Mouse (Mus musculus): ENCODE measurements at regions not wholly inside any gene's neighbourhood (a gene's known extent, or its start where the extent isn't known, plus 50 kb on each side); places are given as distances from the start of the nearest gene placed in this dataset.
"Not testable (repeated sequence)": the region's sequence is repeated elsewhere in the genome, so short reads cannot be mapped to it uniquely, and the experiment has no call there.

DNA sequence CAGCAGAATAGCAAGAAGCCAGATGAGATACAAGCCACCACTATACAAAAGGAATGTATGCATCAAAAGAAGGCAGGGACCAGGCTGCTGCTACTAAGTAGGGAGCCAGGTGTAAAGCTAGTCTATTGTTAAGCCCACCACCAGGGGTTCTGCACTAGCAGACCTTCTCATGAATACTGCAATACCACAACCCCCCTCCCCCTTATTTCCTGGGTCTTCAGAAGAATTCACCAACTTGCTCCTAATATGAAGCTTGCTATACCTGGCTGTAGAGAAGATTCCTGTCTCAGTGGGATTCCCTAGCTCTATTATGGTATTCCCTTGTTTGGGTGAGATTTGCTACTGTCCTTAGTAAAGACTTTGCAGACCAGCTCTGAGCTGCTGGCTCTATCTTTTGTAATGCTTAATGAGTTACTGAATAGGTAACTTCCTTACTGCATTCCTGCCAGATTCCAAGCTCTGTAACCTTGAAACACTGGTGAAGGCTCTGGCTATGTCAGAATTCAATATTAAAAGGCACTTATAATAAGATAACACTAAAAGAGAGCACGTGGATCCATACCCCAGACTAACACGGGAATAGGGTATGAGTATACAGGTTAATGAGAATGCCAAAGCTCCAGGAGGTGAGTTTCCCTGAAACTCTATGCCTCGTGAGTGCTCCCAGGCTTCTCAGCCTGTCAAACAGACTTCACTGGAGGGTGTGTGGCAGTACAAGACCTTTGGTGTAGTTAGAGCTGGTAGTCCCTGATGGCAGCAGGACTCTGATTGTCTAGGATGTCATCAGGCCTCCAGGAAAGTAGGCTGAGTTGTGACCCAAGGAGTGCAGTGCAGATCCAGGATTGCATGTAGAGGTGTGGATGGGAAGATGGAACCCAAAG lies 455.5 kb downstream of the Plxdc2 start:
- not testable (repeated sequence) for H3K36me3 ChIP-seq (ENCODE audit: control insufficient read depth, insufficient read depth, low read length); H3K27me3 ChIP-seq (replicated peaks; ENCODE audit: control insufficient read depth, insufficient read depth, low read length); H3K4me1 ChIP-seq (replicated peaks; ENCODE audit: control insufficient read depth, insufficient read depth, low read length); H3K4me3 ChIP-seq (ENCODE audit: low read depth, low read length); DNase-seq (ENCODE audit: low spot score); ATAC-seq (replicated peaks; ENCODE audit: low FRiP score, low TSS enrichment, low read depth); H3K4me2 ChIP-seq (ENCODE audit: low read length); H3K9ac ChIP-seq (ENCODE audit: low read length); H3K9me3 ChIP-seq (ENCODE audit: control insufficient read depth, low read length); H3K27ac ChIP-seq (ENCODE audit: low read depth)
- WGBS: 77% methylated on average over 3 of the region's 3 CpGs

DNA sequence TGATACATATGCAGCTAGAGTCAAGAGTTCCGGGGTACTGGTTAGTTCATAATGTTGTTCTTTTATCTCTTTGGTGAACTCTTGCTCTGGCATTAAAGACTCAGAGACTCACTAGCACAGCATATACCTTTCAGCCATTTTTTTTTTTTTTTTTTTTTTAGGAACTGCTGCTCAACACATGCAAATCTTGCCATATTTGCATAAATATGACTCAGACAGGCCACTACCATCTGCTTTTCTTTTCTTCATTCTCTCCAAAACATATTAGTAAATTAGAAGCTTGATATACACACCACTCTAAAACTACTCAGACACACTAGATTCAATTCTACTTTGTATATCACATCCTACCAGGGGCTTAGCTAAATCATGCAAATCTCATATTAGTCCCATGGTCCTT lies 464.3 kb downstream of the Plxdc2 start:
- Histone ChIP-seq H3K4me2 (ENCODE audit: low read length) (no peak overlapping the region), H3K4me1 (replicated peaks; ENCODE audit: control insufficient read depth, insufficient read depth, low read length) (no peaks in the 10 kb centered on the region), H3K4me3 (ENCODE audit: low read depth, low read length) (no peak overlapping the region), H3K9me3 (ENCODE audit: control insufficient read depth, low read length) (no peaks in the 10 kb centered on the region), H3K27me3 (replicated peaks; ENCODE audit: control insufficient read depth, insufficient read depth, low read length) (no peaks in the 10 kb centered on the region), H3K9ac (ENCODE audit: low read length) (no peak overlapping the region), H3K27ac (ENCODE audit: low read depth) (no peak overlapping the region), H3K36me3 (ENCODE audit: control insufficient read depth, insufficient read depth, low read length) (no peaks in the 10 kb centered on the region)
- DNase-seq (ENCODE audit: low spot score) (no peak), ATAC-seq (replicated peaks; ENCODE audit: low FRiP score, low TSS enrichment, low read depth) (no peak)
- WGBS: 90% methylated on average over 1 of the region's 1 CpGs

DNA sequence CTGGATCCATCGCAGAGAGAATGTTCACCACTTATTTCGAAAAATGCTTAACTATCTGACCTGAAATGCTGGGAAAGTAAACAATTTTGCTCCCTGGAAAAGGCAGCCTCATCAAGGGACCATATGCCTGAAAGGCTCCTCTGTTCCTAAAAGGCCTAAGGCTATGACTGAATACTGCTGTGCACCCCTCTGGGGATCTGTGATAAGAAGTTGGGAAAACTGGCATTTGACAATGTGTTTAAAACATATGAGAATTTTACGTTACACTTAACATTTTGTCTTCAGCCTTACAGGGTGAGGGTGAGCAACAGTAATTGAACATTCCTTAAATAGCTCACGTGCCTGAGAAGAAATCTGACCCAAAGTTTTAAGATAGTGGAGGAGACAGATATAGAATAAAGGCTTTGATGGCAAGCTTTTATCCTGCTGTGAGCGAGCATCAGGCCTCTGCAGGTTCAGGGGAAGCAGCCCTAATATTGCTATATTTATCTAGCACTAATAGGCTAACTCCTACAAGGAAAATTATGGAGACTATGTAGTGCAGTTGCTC lies 468.7 kb downstream of the Plxdc2 start:
- Histone ChIP-seq H3K36me3 (ENCODE audit: control insufficient read depth, insufficient read depth, low read length) (no peaks in the 10 kb centered on the region), H3K27me3 (replicated peaks; ENCODE audit: control insufficient read depth, insufficient read depth, low read length) (no peaks in the 10 kb centered on the region), H3K4me1 (replicated peaks; ENCODE audit: control insufficient read depth, insufficient read depth, low read length) (no peaks in the 10 kb centered on the region), H3K9ac (ENCODE audit: low read length) (no peak overlapping the region), H3K9me3 (ENCODE audit: control insufficient read depth, low read length) (no peaks in the 10 kb centered on the region), H3K27ac (ENCODE audit: low read depth) (no peak overlapping the region), H3K4me3 (ENCODE audit: low read depth, low read length) (no peak overlapping the region), H3K4me2 (ENCODE audit: low read length) (no peak overlapping the region)
- 43% methylated on average over 5 of the region's 5 CpGs for WGBS
- ATAC-seq (replicated peaks; ENCODE audit: low FRiP score, low TSS enrichment, low read depth): no peak
- no peak for DNase-seq (ENCODE audit: low spot score)

DNA sequence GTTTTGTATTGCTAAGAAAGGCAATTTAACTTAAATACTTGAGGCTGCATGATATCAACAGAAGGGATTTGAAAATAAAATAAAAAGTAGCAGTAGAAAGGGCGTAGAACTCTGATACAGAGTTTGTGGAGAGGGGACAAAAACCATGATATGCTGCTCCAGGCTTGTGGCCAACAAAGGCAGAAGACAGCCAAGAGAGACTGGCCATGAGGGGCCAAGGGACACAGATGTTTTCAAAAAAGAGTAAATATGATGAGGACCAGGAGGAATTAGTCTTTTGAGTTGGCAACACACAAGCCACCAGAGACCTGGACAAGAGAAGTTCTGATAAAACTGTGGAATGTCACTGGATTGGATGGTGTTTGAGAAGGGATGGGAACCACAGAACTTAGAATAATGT lies 471.2 kb downstream of the Plxdc2 start:
- Histone ChIP-seq H3K9ac (ENCODE audit: low read length) (no peak overlapping the region), H3K9me3 (ENCODE audit: control insufficient read depth, low read length) (no peaks in the 10 kb centered on the region), H3K4me2 (ENCODE audit: low read length) (no peak overlapping the region), H3K27me3 (replicated peaks; ENCODE audit: control insufficient read depth, insufficient read depth, low read length) (no peaks in the 10 kb centered on the region), H3K36me3 (ENCODE audit: control insufficient read depth, insufficient read depth, low read length) (no peaks in the 10 kb centered on the region), H3K4me3 (ENCODE audit: low read depth, low read length) (no peak overlapping the region), H3K27ac (ENCODE audit: low read depth) (no peak overlapping the region), H3K4me1 (replicated peaks; ENCODE audit: control insufficient read depth, insufficient read depth, low read length) (no peaks in the 10 kb centered on the region)
- 77% methylated on average over 1 of the region's 1 CpGs for WGBS
- ATAC-seq (replicated peaks; ENCODE audit: low FRiP score, low TSS enrichment, low read depth) (no peak), DNase-seq (ENCODE audit: low spot score) (no peak)

DNA sequence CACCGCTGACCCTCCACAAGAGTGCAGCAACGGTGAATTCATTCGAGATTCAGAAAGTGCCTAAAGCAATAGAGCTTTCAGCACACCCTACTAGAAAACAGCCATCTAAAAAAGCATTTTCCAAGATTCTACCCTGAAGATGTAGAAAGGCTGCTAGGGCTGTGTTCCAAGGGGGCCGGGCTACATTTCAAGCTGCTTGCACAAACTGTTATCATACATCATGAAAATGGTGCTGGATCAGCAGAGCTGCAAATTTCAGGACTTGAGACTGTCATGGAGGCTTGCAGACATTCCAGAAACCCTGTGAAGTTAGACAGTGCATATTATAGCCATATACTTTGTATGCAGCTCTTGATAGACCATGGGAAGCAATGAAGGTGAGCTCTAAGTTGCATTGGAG lies 479.9 kb downstream of the Plxdc2 start:
- Histone ChIP-seq H3K4me2 (ENCODE audit: low read length) (no peak overlapping the region), H3K9ac (ENCODE audit: low read length) (no peak overlapping the region), H3K27ac (ENCODE audit: low read depth) (no peak overlapping the region), H3K9me3 (ENCODE audit: control insufficient read depth, low read length) (no peaks in the 10 kb centered on the region), H3K36me3 (ENCODE audit: control insufficient read depth, insufficient read depth, low read length) (no peaks in the 10 kb centered on the region), H3K27me3 (replicated peaks; ENCODE audit: control insufficient read depth, insufficient read depth, low read length) (no peaks in the 10 kb centered on the region), H3K4me1 (replicated peaks; ENCODE audit: control insufficient read depth, insufficient read depth, low read length) (no peaks in the 10 kb centered on the region), H3K4me3 (ENCODE audit: low read depth, low read length) (no peak overlapping the region)
- ATAC-seq (replicated peaks; ENCODE audit: low FRiP score, low TSS enrichment, low read depth) (no peak), DNase-seq (ENCODE audit: low spot score) (no peak)
- WGBS: 74% methylated on average over 4 of the region's 4 CpGs

DNA sequence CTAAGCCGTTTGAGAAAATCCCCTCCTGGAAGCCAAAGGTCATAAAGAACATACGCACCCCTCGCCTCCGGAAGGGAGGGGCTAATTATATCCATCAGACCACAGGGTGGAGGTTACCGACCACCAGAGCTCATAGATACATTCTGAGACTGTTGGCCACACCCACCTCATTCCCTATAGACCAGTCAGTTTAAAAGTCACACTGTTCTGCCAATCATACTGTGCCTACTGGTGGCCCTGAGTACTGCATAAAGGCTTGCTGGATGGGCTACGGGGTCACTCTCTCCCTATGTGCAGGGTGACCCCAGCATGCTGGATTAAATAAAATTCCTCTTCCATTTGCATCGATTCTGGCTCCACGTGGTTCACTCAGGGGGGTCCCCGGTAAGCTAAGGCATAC lies 482.6 kb downstream of the Plxdc2 start:
- ATAC-seq (replicated peaks; ENCODE audit: low FRiP score, low TSS enrichment, low read depth): no peak
- H3K4me3 ChIP-seq (ENCODE audit: low read depth, low read length): no peak overlapping the region
- no peak overlapping the region for H3K9ac ChIP-seq (ENCODE audit: low read length)
- H3K27ac ChIP-seq (ENCODE audit: low read depth): no peak overlapping the region
- DNase-seq (ENCODE audit: low spot score): no peak
- H3K27me3 ChIP-seq (replicated peaks; ENCODE audit: control insufficient read depth, insufficient read depth, low read length): no peaks in the 10 kb centered on the region
- 84% methylated on average over 9 of the region's 9 CpGs for WGBS
- no peaks in the 10 kb centered on the region for H3K9me3 ChIP-seq (ENCODE audit: control insufficient read depth, low read length)
- no peaks in the 10 kb centered on the region for H3K4me1 ChIP-seq (replicated peaks; ENCODE audit: control insufficient read depth, insufficient read depth, low read length)
- H3K36me3 ChIP-seq (ENCODE audit: control insufficient read depth, insufficient read depth, low read length): no peaks in the 10 kb centered on the region
- H3K4me2 ChIP-seq (ENCODE audit: low read length): no peak overlapping the region

DNA sequence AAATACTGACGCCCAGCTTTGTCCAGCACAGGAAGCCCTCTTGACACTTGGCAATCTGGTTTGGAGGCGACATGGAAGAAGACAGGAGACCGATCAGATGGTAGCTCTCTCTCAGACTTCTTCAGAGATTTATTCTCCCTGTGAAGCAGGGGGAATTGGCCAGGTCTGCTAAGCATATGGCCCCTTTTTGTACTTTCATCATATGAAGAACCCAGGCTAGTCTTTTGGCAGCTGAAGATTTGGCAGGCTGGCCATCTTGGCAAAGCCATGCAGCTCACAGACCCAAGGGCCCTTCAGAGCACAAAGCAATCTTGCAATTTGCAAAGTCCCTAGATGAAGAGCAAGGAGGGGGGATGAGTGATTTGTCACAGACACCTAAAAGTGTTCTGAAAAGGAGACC lies 493.8 kb downstream of the Plxdc2 start:
- ATAC-seq (replicated peaks; ENCODE audit: low FRiP score, low TSS enrichment, low read depth) (no peak), DNase-seq (ENCODE audit: low spot score) (no peak)
- Histone ChIP-seq H3K27me3 (replicated peaks; ENCODE audit: control insufficient read depth, insufficient read depth, low read length) (no peaks in the 10 kb centered on the region), H3K27ac (ENCODE audit: low read depth) (no peak overlapping the region), H3K4me2 (ENCODE audit: low read length) (no peak overlapping the region), H3K9me3 (ENCODE audit: control insufficient read depth, low read length) (no peaks in the 10 kb centered on the region), H3K4me3 (ENCODE audit: low read depth, low read length) (no peak overlapping the region), H3K36me3 (ENCODE audit: control insufficient read depth, insufficient read depth, low read length) (no peaks in the 10 kb centered on the region), H3K4me1 (replicated peaks; ENCODE audit: control insufficient read depth, insufficient read depth, low read length) (no peaks in the 10 kb centered on the region), H3K9ac (ENCODE audit: low read length) (no peak overlapping the region)
- 80% methylated on average over 3 of the region's 3 CpGs for WGBS

DNA sequence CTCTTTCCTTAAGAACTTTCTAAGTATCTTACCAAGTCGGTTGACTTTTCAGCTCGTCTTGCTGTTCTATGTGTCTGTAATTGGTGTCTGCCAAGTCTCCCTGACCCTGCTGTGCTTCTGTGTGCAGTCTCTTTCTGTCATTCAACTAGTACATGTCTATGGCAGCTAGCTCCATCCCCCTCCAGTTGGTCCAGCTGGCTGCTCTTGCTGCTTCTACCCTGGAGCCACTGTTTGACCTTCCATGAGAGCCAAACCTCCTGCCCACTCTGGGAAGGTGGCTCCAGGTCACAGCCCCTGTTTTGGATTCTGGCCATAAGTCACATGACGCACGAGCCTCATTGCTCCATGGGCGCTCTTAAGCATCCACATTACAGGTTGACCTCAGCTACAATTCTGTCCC lies 504.0 kb downstream of the Plxdc2 start:
- ATAC-seq (replicated peaks; ENCODE audit: low FRiP score, low TSS enrichment, low read depth) (no peak), DNase-seq (ENCODE audit: low spot score) (no peak)
- no peaks in the 10 kb centered on the region for H3K9me3 ChIP-seq (ENCODE audit: control insufficient read depth, low read length)
- H3K27me3 ChIP-seq (replicated peaks; ENCODE audit: control insufficient read depth, insufficient read depth, low read length): no peaks in the 10 kb centered on the region
- no peak overlapping the region for H3K9ac ChIP-seq (ENCODE audit: low read length)
- no peak overlapping the region for H3K4me3 ChIP-seq (ENCODE audit: low read depth, low read length)
- no peak overlapping the region for H3K4me2 ChIP-seq (ENCODE audit: low read length)
- H3K36me3 ChIP-seq (ENCODE audit: control insufficient read depth, insufficient read depth, low read length): no peaks in the 10 kb centered on the region
- no peak overlapping the region for H3K27ac ChIP-seq (ENCODE audit: low read depth)
- 93% methylated on average over 5 of the region's 5 CpGs for WGBS
- no peaks in the 10 kb centered on the region for H3K4me1 ChIP-seq (replicated peaks; ENCODE audit: control insufficient read depth, insufficient read depth, low read length)

All from intestine, embryonic 14.5 days (tissue).